Mouse (Mus musculus) bone marrow macrophage, adult 2 months (primary cell): ENCODE data around the gene Rcor3.

Experiments used
- CTCF ChIP-seq: IDR thresholded peaks from 2 replicates; pipeline ENCODE4 v1.5.1; 2012; ENCODE audit warnings: low read depth, mild to moderate bottlenecking, low read length, moderate library complexity
- POLR2A ChIP-seq: IDR thresholded peaks from 2 replicates; pipeline ENCODE4 v1.6.1; 2012; ENCODE audit warnings: mild to moderate bottlenecking, low read depth, low read length, borderline replicate concordance

DNA sequence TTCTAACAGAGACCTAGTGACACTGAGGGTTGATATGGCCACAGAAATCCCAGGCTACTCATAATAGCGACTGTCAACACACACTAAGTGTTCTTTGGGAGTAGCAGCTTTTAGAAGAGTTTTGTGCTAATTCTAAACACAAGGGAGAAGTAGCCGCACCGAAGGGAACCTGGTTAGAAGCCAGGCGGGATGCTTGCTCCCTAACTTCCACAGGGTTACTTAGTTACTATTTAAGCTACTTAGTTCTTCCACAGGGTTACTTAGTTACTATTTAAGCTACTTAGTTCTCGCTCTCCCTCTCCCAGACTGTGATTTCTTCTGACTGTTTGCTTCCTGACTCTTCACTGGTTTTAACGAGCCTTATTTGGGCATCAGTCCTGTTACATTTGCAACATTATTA, 34.7 kb downstream of the Rcor3 start:
- TF ChIP-seq POLR2A (no peak), CTCF (no peak)
